Mouse (Mus musculus): ENCODE measurements around the gene Gadd45gip1. TPM values are rescaled to one million over a fixed set of nuclear protein-coding genes. Genes with fewer than 3 reads are reported as not detected.
A peak's percentile ranks its signal among the peaks of the same experiment; 100 is the strongest.

Gene Gadd45gip1
- polyA plus RNA-seq, 1 experiment from 2014 or later = 37.4 TPM

DNA sequence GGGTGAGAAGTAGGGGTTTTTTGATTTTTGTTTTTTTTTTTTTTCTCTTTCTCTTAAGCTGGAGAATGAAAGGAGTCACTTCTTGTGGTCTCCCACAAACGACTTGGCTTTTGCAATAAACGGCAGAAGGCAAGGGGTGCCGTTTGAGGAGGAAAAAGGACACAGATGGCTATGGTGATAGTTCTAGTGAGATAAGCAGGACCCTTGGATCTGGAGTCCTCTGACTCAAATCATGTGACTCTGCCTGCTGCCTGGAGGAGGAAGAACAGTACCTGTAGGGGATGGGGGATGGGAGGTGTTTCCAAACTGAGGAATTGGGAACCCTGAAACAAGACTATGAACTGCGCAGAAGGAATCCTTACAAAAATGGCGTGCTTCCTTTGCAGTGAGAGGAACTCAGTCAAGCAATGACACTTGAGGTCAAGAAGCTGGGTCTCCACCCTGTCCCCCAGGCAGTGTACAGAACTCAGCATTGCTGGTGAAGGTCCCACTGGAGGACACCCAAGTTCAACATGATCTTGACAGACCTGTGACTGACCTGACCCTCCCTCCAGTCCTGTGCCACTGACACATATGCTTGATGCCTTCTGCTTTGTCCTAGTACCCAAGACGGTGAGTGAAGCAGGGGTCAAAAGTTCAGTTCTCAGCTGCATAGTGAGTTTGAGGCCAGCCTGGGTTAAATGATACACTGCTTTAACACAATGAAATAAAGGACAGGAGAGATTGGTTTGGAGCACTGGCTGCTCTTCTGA, 16.5 kb downstream of the Gadd45gip1 start:
- whole genome bisulfite sequencing = 56% methylated on average over 6 of the region's 6 CpGs
- Histone ChIP-seq H3K27me3 (ENCODE audit: control insufficient read depth, insufficient read depth, low read depth, low read length) (no peaks in the 10 kb centered on the region), H3K4me2 (ENCODE audit: low read length) (peak overlapping the region; percentile 71), H3K4me3 (ENCODE audit: low read depth, low read length) (peak overlapping the region; percentile 86), H3K27ac (ENCODE audit: low read length) (peak overlapping the region; percentile 84), H3K4me1 (ENCODE audit: control insufficient read depth, insufficient read depth, low read length) (peaks cover 25% of the 10 kb centered on the region), H3K9me3 (replicated peaks; ENCODE audit: control insufficient read depth, low read length, poor library complexity, severe bottlenecking) (no peaks in the 10 kb centered on the region), H3K9ac (ENCODE audit: low read depth, low read length) (peak overlapping the region; percentile 70; the same call in 1 of the 2 replicates), H3K36me3 (ENCODE audit: control insufficient read depth, insufficient read depth, low read length) (peaks cover 14% of the 10 kb centered on the region)
- ATAC-seq = no peak

DNA sequence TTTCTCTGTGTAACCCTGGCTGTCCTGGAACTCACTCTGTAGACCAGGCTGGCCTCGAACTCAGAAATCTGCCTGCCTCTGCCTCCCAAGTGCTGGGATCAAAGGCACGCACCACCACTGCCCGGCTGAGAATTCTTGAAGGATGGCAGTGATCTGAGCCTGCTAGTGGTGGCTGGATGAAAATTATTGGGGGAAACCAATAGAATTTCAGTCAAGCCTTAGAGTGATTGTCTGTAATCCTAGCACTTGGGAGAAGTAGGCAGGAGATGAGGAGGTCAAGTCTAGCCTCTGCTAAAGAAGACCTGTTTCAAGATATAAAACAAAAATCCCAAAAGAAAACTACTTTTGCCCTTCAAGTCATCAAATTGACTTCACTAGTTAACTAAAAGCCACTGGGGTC, 25.1 kb downstream of the Gadd45gip1 start:
- Histone ChIP-seq H3K4me1 (ENCODE audit: control insufficient read depth, insufficient read depth, low read length) (peaks cover 11% of the 10 kb centered on the region), H3K27me3 (ENCODE audit: control insufficient read depth, insufficient read depth, low read depth, low read length) (no peaks in the 10 kb centered on the region), H3K9ac (ENCODE audit: low read depth, low read length) (no peak overlapping the region), H3K36me3 (ENCODE audit: control insufficient read depth, insufficient read depth, low read length) (peaks cover 7% of the 10 kb centered on the region), H3K4me2 (ENCODE audit: low read length) (no peak overlapping the region), H3K4me3 (ENCODE audit: low read depth, low read length) (no peak overlapping the region; the same call in 1 of the 2 replicates), H3K27ac (ENCODE audit: low read length) (no peak overlapping the region), H3K9me3 (replicated peaks; ENCODE audit: control insufficient read depth, low read length, poor library complexity, severe bottlenecking) (no peaks in the 10 kb centered on the region)
- WGBS = 98% methylated on average over 3 of the region's 3 CpGs
- peak; percentile 22 for ATAC-seq

DNA sequence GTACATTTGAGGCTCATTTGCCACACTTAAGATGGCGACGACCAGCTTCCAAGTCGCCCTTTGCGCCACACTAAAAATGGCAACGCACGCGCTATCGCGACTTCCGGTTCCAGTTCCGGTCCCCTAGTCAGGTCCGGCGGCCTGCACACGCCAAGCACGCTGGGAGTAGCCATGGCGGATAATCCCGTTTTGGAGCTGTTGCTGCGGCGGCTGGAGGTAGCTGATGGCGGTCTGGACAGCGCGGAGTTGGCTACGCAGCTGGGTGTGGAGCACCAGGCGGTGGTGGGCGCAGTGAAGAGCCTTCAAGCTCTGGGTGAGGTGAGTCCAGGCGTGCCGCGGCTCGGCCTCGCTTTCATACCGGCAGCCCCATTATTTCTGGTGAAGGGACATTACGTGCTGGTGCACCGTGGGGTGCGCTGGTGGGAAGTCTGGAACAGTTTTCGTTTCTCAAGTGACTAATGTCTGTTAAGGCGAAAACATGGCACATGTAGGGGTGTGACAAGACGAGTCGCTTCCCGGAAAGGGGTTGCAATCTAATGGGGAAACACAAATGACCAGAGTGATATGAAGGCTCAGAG, 25.6 kb downstream of the Gadd45gip1 start, which contains the start of gene Farsa:
Gene Farsa (plus strand): TSS at position 126 of the 578 bp plus-strand sequence.
- under 1% methylated on average over 39 of the region's 39 CpGs for WGBS
- H3K27ac ChIP-seq (ENCODE audit: low read length) = peak within 1 kb of the TSS; percentile 82
- peaks cover 11% of the 10 kb centered on the region for H3K4me1 ChIP-seq (ENCODE audit: control insufficient read depth, insufficient read depth, low read length)
- H3K27me3 ChIP-seq (ENCODE audit: control insufficient read depth, insufficient read depth, low read depth, low read length) = no peaks in the 10 kb centered on the region
- H3K4me2 ChIP-seq (ENCODE audit: low read length) = peak within 1 kb of the TSS; percentile 95
- peak; percentile 94 for ATAC-seq
- no peaks in the 10 kb centered on the region for H3K9me3 ChIP-seq (replicated peaks; ENCODE audit: control insufficient read depth, low read length, poor library complexity, severe bottlenecking)
- peaks cover 10% of the 10 kb centered on the region for H3K36me3 ChIP-seq (ENCODE audit: control insufficient read depth, insufficient read depth, low read length)
- H3K4me3 ChIP-seq (ENCODE audit: low read depth, low read length) = peak within 1 kb of the TSS; percentile 72
- peak within 1 kb of the TSS; percentile 95 for H3K9ac ChIP-seq (ENCODE audit: low read depth, low read length)

DNA sequence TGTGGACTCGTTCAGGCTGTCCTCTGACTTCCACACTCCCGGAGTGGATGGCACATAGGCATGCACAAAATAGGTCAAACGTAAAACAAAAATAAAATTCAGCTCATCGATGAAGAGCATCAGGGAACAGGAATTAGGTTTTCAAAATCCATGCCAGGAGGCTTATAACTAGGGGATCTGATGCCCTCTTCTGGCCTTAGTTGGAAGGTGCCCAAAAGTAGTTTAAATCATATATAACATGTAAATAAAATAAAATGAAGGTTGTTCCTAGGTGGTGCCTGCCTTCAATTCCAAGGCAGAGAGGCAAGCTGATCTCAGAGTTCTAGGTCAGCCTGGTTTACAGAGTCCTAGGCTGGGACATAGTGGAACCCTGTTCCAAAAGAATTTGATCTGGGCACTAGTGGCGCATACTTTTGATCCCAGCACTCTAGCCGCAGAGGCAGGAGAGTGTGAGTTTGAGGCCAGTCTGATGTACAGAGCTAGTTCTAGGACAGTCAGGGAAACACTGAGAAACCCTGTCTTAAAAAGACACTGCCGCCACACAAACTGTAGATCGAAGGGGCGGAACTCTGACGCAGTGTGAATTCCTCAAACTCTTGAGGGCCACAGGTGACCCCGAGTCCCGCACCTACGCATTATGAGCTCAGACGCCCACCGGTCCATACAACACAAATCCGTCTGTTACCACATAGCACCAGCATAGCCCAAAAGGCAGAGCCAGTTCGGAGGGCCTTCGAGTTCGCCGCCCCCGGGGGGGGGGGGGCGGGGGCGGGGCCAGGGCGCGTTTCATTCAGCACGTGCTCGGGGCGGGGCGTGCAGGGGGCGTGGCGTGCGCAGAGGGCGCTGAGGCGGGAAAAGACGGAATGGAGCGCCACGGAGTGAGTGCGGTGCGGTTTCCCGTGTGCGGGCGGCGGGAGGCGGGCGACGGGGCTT, 40.3 kb downstream of the Gadd45gip1 start, which contains the start of gene Syce2:
Gene Syce2 (plus strand): TSS at position 736 of the 933 bp plus-strand sequence.
- 17% methylated on average over 36 of the region's 46 CpGs for WGBS

DNA sequence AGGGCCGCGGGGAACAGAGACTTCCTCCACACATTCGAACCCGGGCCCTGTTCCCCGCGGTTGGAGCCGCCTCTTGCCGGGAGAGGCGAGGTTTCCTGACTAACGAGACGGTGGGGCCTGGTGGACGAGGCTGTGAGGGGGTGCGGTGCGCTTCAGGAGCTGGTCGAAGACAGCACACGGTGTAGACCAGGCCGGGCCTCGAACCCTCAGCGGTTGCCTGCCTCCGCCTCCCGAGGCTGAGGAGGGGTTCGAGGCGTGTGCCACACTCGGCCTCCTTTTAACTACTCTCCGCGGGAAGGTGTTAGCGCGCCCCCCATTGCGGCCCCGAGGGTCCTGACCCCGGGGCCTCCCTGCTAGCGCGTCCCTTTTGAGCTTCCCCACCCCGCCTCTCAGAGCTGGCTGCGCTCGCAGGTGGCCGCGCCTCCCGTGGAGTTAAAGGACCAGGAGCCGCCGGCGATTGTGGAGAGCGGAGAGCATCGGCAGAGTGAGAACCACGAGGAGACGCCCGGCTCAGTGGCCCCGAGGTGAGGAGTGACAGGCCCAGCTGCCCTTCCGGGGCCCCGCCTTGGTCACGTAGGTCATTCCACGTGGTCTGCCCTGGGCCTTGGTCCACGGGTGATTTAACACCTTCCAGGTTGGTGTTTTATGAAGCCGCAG, 41.1 kb downstream of the Gadd45gip1 start:
- 3% methylated on average over 53 of the region's 54 CpGs for WGBS
- peak; percentile 67 for ATAC-seq
- Histone ChIP-seq H3K4me2 (ENCODE audit: low read length) (peak overlapping the region; percentile 92), H3K9me3 (replicated peaks; ENCODE audit: control insufficient read depth, low read length, poor library complexity, severe bottlenecking) (no peaks in the 10 kb centered on the region), H3K4me1 (ENCODE audit: control insufficient read depth, insufficient read depth, low read length) (peaks cover 11% of the 10 kb centered on the region), H3K36me3 (ENCODE audit: control insufficient read depth, insufficient read depth, low read length) (peaks cover 18% of the 10 kb centered on the region), H3K9ac (ENCODE audit: low read depth, low read length) (peak overlapping the region; percentile 66), H3K27me3 (ENCODE audit: control insufficient read depth, insufficient read depth, low read depth, low read length) (peaks cover 5% of the 10 kb centered on the region; the same call in 1 of the 2 replicates), H3K4me3 (ENCODE audit: low read depth, low read length) (peak overlapping the region; percentile 43), H3K27ac (ENCODE audit: low read length) (no peak overlapping the region)

More for the DNA sequence above, 40.3 kb downstream of the Gadd45gip1 start, which contains the start of gene Syce2:
- H3K4me2 ChIP-seq (ENCODE audit: low read length) = peak within 1 kb of the TSS; percentile 92
- H3K4me1 ChIP-seq (ENCODE audit: control insufficient read depth, insufficient read depth, low read length) = peaks cover 11% of the 10 kb centered on the region
- H3K9me3 ChIP-seq (replicated peaks; ENCODE audit: control insufficient read depth, low read length, poor library complexity, severe bottlenecking) = no peaks in the 10 kb centered on the region
- no peak within 1 kb of the TSS for H3K27ac ChIP-seq (ENCODE audit: low read length)
- peaks cover 5% of the 10 kb centered on the region; the same call in 1 of the 2 replicates for H3K27me3 ChIP-seq (ENCODE audit: control insufficient read depth, insufficient read depth, low read depth, low read length)
- H3K36me3 ChIP-seq (ENCODE audit: control insufficient read depth, insufficient read depth, low read length) = peaks cover 23% of the 10 kb centered on the region
- H3K9ac ChIP-seq (ENCODE audit: low read depth, low read length) = peak within 1 kb of the TSS; percentile 66
- H3K4me3 ChIP-seq (ENCODE audit: low read depth, low read length) = peak within 1 kb of the TSS; percentile 43
- ATAC-seq = peak; percentile 77

DNA sequence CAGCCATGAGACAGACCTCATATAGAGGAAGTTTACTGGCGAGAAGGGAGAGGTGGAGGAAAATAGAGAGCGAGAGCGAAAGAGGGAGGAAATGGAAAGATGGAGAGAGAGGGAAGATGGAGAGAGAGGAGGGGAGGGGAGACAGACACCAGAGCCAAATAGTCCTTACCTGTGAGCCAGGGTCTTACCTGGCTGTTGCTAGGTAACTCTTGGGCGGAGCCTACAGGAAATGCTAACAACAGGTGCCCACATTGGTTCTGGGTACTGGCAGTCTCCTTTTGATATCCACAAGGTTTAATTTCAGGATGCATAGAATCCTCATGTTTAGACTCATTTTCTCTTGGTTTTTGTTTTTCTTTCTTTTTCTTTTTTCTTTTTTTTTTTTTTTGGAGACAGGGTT, 41.7 kb downstream of the Gadd45gip1 start:
- H3K27ac ChIP-seq (ENCODE audit: low read length) = no peak overlapping the region
- H3K9me3 ChIP-seq (replicated peaks; ENCODE audit: control insufficient read depth, low read length, poor library complexity, severe bottlenecking) = no peaks in the 10 kb centered on the region
- H3K4me1 ChIP-seq (ENCODE audit: control insufficient read depth, insufficient read depth, low read length) = peaks cover 11% of the 10 kb centered on the region
- H3K4me3 ChIP-seq (ENCODE audit: low read depth, low read length) = peak overlapping the region; percentile 43; the same call in 1 of the 2 replicates
- no peak overlapping the region for H3K9ac ChIP-seq (ENCODE audit: low read depth, low read length)
- peaks cover 5% of the 10 kb centered on the region; the same call in 1 of the 2 replicates for H3K27me3 ChIP-seq (ENCODE audit: control insufficient read depth, insufficient read depth, low read depth, low read length)
- 74% methylated on average over 4 of the region's 4 CpGs for WGBS
- H3K4me2 ChIP-seq (ENCODE audit: low read length) = peak overlapping the region; percentile 92
- ATAC-seq = no peak
- peaks cover 13% of the 10 kb centered on the region for H3K36me3 ChIP-seq (ENCODE audit: control insufficient read depth, insufficient read depth, low read length)

DNA sequence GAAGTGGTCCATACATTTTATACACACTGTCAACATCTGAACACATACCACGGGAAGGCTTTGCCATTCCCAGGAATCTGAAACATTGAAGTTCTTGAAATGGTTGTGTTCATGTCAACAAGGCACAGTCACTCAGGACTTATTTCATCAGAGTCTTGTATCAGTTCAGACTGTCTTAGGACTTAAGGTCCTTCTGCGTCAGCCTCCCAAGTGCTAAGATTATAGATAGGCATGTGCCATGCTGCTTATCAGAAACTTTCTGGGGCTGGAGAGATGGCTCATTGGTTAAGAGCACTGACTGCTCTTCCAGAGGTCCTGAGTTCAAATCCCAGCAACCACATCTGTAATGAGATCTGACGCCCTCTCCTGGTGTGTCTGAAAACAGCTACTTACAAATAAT, 43.0 kb downstream of the Gadd45gip1 start:
- Histone ChIP-seq H3K9me3 (replicated peaks; ENCODE audit: control insufficient read depth, low read length, poor library complexity, severe bottlenecking) (no peaks in the 10 kb centered on the region), H3K4me2 (ENCODE audit: low read length) (no peak overlapping the region), H3K4me1 (ENCODE audit: control insufficient read depth, insufficient read depth, low read length) (peaks cover 11% of the 10 kb centered on the region), H3K27ac (ENCODE audit: low read length) (no peak overlapping the region), H3K27me3 (ENCODE audit: control insufficient read depth, insufficient read depth, low read depth, low read length) (peaks cover 5% of the 10 kb centered on the region; the same call in 1 of the 2 replicates), H3K9ac (ENCODE audit: low read depth, low read length) (no peak overlapping the region), H3K36me3 (ENCODE audit: control insufficient read depth, insufficient read depth, low read length) (no peaks in the 10 kb centered on the region), H3K4me3 (ENCODE audit: low read depth, low read length) (no peak overlapping the region)
- no peak for ATAC-seq
- WGBS = 93% methylated on average over 3 of the region's 3 CpGs
